Mouse (Mus musculus) intestine, postnatal 0 days (tissue): ENCODE results near the gene Trp63. TPM values are rescaled to one million over a fixed set of nuclear protein-coding genes. Genes with fewer than 3 reads are reported as not detected.

Experiments used
- ATAC-seq: fragments of 200-750 bp; cut with Nextera tagmentation; 2 replicates; pipeline ENCODE4 v1.8.0; 2017; ENCODE audit warnings: mild to moderate bottlenecking, moderate TSS enrichment, moderate library complexity
- H3K27ac ChIP-seq: fragments of 300-500 bp; sonication (generic); 2 replicates; pipeline ENCODE4 v1.5.1; 2014; ENCODE audit warnings: mild to moderate bottlenecking, low read depth, low read length, moderate library complexity
- H3K27me3 ChIP-seq: fragments of 300-500 bp; sonication (generic); replicated peaks from 2 replicates; pipeline ENCODE4 v1.6.1; 2014; ENCODE audit warnings: low read length, mixed read lengths; ENCODE audit not compliant: control insufficient read depth, insufficient read depth
- H3K36me3 ChIP-seq: fragments of 300-500 bp; sonication (generic); 2 replicates; pipeline ENCODE4 v1.6.1; 2014; ENCODE audit warnings: mild to moderate bottlenecking, moderate library complexity; ENCODE audit not compliant: control insufficient read depth, insufficient read depth
- H3K4me1 ChIP-seq: fragments of 300-500 bp; sonication (generic); replicated peaks from 2 replicates; pipeline ENCODE4 v1.6.1; 2014; ENCODE audit warnings: antibody characterized with exemption, low read length, mixed read lengths; ENCODE audit not compliant: control insufficient read depth, insufficient read depth
- H3K4me2 ChIP-seq: fragments of 300-500 bp; sonication (generic); replicated peaks from 2 replicates; pipeline ENCODE4 v1.6.1; 2014; ENCODE audit warnings: low read depth, mild to moderate bottlenecking, moderate library complexity
- H3K4me3 ChIP-seq: fragments of 300-500 bp; sonication (generic); 2 replicates; pipeline ENCODE4 v1.5.1; 2014; ENCODE audit warnings: low read depth, low read length
- H3K9ac ChIP-seq: fragments of 300-500 bp; sonication (generic); 2 replicates; pipeline ENCODE4 v1.6.1; 2014; ENCODE audit warnings: mild to moderate bottlenecking, low read depth, low read length
- H3K9me3 ChIP-seq: fragments of 300-500 bp; sonication (generic); 2 replicates; pipeline ENCODE4 v1.6.1; 2016; ENCODE audit warnings: mixed run types; ENCODE audit not compliant: control insufficient read depth
- CTCF ChIP-seq: sonication (generic); IDR thresholded peaks from 2 replicates; pipeline ENCODE4 v1.5.1; 2016; ENCODE audit warnings: low read depth, mild to moderate bottlenecking, control low read depth, antibody characterized with exemption, moderate library complexity
- WGBS: fragments of 180-500 bp; shearing (Covaris S2); extraction: QIAGEN DNeasy Blood & Tissue Kit; methylation state at CpG from one replicate; pipeline ENCODE4 v1.1.7; 2014; 5-methylcytosine and 5-hydroxymethylcytosine counted together
- polyA plus RNA-seq: library from polyadenylated mRNA; unstranded; fragments of >200 nt; fragmentation: Nextera tagmentation; extraction: Ambion mirVana; gene quantifications from 2 replicates; pipeline ENCODE4 v1.2.1, GENCODE M21; 2015

The Trp63 gene
- polyA plus RNA-seq, 1 experiment from 2014 or later = 0.04 TPM

DNA sequence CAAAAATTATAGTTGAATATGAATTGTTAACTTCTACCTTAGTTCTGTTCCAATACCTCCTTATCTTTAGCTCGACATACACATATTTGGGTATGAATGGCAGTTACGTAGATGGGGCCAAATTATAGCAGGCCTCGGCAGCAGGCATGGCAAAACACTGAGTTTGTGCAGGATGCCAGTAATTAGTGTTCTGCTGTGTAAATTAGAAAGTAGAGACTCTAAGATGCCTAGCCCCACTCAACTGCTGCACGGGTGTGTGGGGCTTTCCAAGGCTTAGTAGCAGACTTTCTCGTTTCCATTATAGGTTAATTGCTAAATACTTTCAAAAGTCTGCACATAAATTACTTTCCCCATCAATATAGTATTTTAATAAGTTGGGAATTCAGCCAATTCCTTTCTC is 82.0 kb downstream of the Trp63 start:
- H3K36me3 ChIP-seq = no peaks in the 10 kb centered on the region
- H3K27ac ChIP-seq = no peak overlapping the region
- ATAC-seq = no peak
- H3K4me2 ChIP-seq = no peak overlapping the region
- H3K27me3 ChIP-seq = no peaks in the 10 kb centered on the region
- H3K4me1 ChIP-seq = no peaks in the 10 kb centered on the region
- TF ChIP-seq CTCF = no peak
- H3K9me3 ChIP-seq = no peaks in the 10 kb centered on the region
- no peak overlapping the region for H3K4me3 ChIP-seq
- WGBS = 81% methylated on average over 5 of the region's 5 CpGs
- H3K9ac ChIP-seq = no peak overlapping the region

- Histone ChIP-seq H3K4me2 (no peak overlapping the region), H3K36me3 (no peaks in the 10 kb centered on the region), H3K9ac (no peak overlapping the region), H3K27ac (no peak overlapping the region), H3K27me3 (no peaks in the 10 kb centered on the region), H3K4me1 (no peaks in the 10 kb centered on the region), H3K4me3 (no peak overlapping the region), H3K9me3 (no peaks in the 10 kb centered on the region)
- no peak for ATAC-seq
- 60% methylated on average over 7 of the region's 7 CpGs for WGBS
- TF ChIP-seq CTCF = no peak
Observed at GRCm38 (mm10) chr16:25774611-25775010, 91.0 kb downstream of the Trp63 start.

- H3K9me3 ChIP-seq = no peaks in the 10 kb centered on the region
- no peaks in the 10 kb centered on the region for H3K4me1 ChIP-seq
- H3K36me3 ChIP-seq = no peaks in the 10 kb centered on the region
- H3K27me3 ChIP-seq = no peaks in the 10 kb centered on the region
- 70% methylated on average over 1 of the region's 1 CpGs for WGBS
- no peak overlapping the region for H3K4me2 ChIP-seq
- no peak overlapping the region for H3K4me3 ChIP-seq
- TF ChIP-seq CTCF = no peak
- no peak overlapping the region for H3K9ac ChIP-seq
- no peak overlapping the region for H3K27ac ChIP-seq
- no peak for ATAC-seq
Observed at GRCm38 (mm10) chr16:25777501-25777900, 93.9 kb downstream of the Trp63 start.

GRCm38 (mm10) chr16:25779964-25780363 is 96.4 kb downstream of the Trp63 start:
- no peaks in the 10 kb centered on the region for H3K4me1 ChIP-seq
- no peaks in the 10 kb centered on the region for H3K36me3 ChIP-seq
- WGBS = 27% methylated on average over 4 of the region's 4 CpGs
- H3K27me3 ChIP-seq = no peaks in the 10 kb centered on the region
- H3K4me2 ChIP-seq = no peak overlapping the region
- no peaks in the 10 kb centered on the region for H3K9me3 ChIP-seq
- TF ChIP-seq CTCF = no peak
- H3K4me3 ChIP-seq = no peak overlapping the region
- no peak overlapping the region for H3K27ac ChIP-seq
- H3K9ac ChIP-seq = no peak overlapping the region
- ATAC-seq = no peak

DNA sequence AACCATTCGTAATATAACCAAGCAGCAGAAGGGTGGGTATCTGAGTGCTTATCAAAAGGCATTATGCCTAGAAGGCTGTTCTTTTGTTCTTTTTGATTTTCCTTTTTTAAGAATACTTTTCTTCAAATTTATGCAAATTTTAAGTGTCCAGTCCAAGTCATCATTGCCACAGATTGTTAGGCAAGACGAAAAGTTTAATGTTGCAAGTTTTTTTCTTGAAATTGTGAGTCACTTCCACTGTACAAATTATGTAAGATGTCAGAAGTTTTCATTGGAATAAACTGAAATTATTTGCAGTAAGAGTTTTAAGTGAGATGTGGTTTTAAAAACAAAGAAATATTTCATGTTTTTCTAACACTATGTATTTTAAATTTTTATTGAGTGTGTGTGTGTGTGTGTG is 100.7 kb downstream of the Trp63 start:
- H3K27ac ChIP-seq = no peak overlapping the region
- no peak overlapping the region for H3K4me2 ChIP-seq
- ATAC-seq = no peak
- H3K9ac ChIP-seq = no peak overlapping the region
- no peak overlapping the region for H3K4me3 ChIP-seq
- no peaks in the 10 kb centered on the region for H3K36me3 ChIP-seq
- H3K9me3 ChIP-seq = no peaks in the 10 kb centered on the region
- 91% methylated on average over 2 of the region's 2 CpGs for WGBS
- H3K27me3 ChIP-seq = no peaks in the 10 kb centered on the region
- TF ChIP-seq CTCF = no peak
- no peaks in the 10 kb centered on the region for H3K4me1 ChIP-seq

DNA sequence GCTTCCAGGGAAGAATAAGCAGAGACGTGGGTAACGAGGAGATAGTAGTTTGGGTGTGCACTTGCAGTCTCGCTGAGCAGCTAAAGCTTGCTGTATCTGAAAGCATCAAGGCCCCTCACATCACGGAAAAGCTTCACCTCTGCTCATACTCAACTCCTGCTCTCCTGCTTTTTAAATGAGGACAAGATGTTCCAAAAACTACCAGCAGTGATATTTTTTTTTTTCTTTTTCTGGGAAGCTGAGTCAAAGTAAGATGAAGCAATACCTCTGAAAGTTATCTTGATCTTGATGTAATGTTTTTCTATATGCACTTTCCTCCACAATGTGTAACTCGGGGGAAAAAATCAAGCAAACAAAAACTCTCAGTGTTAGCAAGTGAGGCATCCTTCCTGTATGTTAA is 102.9 kb downstream of the Trp63 start:
- H3K27me3 ChIP-seq = no peaks in the 10 kb centered on the region
- H3K36me3 ChIP-seq = no peaks in the 10 kb centered on the region
- no peak for ATAC-seq
- H3K4me3 ChIP-seq = no peak overlapping the region
- H3K9me3 ChIP-seq = no peaks in the 10 kb centered on the region
- WGBS = 73% methylated on average over 5 of the region's 5 CpGs
- no peak overlapping the region for H3K27ac ChIP-seq
- H3K4me1 ChIP-seq = no peaks in the 10 kb centered on the region
- H3K9ac ChIP-seq = no peak overlapping the region
- H3K4me2 ChIP-seq = no peak overlapping the region
- TF ChIP-seq CTCF = no peak

- no peak for ATAC-seq
- H3K27me3 ChIP-seq = no peaks in the 10 kb centered on the region
- H3K36me3 ChIP-seq = no peaks in the 10 kb centered on the region
- 76% methylated on average over 5 of the region's 5 CpGs for WGBS
- H3K4me2 ChIP-seq = no peak overlapping the region
- H3K4me3 ChIP-seq = no peak overlapping the region
- H3K9ac ChIP-seq = no peak overlapping the region
- no peak for TF ChIP-seq CTCF
- no peaks in the 10 kb centered on the region for H3K9me3 ChIP-seq
- H3K4me1 ChIP-seq = no peaks in the 10 kb centered on the region
- no peak overlapping the region for H3K27ac ChIP-seq
Observed at GRCm38 (mm10) chr16:25792640-25793266, 109.2 kb downstream of the Trp63 start.
